Mouse (Mus musculus): Measurements from ENCODE around the gene Dhh.
"Not testable (repeated sequence)": the region's sequence is repeated elsewhere in the genome, so short reads cannot be mapped to it uniquely, and the experiment has no call there.

Gene Dhh

GRCm38 (mm10) chr15:98897928-98898800, at the start of gene Dhh:
Dhh (minus strand) TSS chr15:98898540.
- no peak for DNase-seq (ENCODE audit: low read depth, low spot score)

DNA sequence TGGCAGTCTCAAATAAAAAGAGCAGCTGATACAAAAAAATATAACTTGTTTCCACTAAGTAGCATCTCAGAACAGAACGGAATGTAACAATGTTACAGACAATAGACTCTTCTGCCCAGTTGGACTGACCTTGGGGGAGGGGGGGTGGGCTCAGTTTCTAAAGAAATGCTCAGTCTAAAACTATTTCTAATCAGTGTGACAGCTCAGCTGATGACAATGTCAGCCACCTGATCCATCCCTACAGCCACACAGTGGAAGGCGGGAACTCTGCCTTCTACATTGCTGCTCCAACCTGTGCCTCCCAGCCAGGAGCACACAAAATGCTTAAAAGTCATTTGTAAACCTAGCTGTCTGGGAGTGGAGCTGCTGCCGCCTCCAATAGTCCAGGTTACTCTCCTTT, 49.5 kb upstream of the Dhh start:
- DNase-seq (ENCODE audit: low read depth, low spot score): no peak

DNA sequence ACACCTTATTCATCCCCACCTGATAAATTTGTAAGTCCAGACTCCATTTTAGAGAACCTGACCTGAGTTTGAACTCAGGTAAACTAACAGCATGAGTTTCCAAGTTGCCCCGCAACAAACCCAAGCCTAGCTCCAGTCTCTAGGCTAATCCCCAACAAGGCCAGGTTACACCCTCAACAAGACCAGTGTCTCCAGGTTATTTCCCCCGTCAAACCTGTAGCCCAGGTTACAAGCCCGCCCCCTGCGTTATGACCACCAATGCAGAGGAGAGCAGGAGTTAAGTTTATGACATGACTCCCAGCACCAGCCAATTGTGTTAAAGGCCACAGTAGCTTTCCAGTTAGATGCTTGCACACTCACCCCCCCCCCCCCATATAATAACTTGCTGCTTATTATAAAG, 44.8 kb upstream of the Dhh start:
- DNase-seq (ENCODE audit: low read depth, low spot score): no peak

DNA sequence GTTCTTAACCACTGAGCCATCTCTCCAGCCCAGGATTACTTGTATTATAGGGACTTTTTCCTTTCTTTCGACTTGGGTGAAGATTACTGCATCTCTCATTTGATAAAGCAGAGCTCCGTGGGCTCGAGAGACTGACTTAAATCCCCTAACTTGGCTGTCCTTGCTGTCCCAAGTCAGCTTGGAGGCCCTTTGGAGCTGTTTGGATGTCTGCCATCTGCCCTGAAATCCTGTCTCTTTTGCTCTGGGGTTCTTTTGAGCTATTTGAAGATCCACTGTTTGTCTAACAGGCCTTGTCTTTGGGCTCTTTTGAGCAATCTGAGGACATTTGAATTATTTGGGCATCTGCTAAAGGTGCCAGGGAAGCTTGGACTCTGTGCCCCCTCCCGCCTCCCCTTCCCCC, 43.7 kb upstream of the Dhh start:
- DNase-seq (ENCODE audit: low read depth, low spot score): no peak

GRCm38 (mm10) chr15:98941539-98941938, 43.2 kb upstream of the Dhh start:
- DNase-seq (ENCODE audit: low read depth, low spot score): no peak

DNA sequence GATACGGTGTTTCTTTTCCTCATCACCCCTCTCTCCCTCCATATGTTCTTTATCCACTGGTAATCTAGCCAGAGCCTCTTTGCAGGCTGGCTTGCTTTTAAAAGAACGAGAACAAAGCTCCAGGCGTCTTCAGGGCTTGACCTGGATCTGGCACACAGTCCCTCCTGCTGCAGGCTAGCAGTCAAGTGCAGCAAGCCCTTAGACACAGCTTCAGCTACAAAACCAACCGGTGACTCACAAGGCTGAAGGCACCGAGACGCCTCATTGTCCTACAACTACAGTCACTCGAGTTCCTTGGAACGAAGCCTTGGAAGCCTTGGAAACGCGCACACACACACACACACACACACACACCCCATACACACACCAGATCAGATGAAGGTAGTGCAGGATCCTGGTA, 42.5 kb upstream of the Dhh start:
- no peak for DNase-seq (ENCODE audit: low read depth, low spot score)

GRCm38 (mm10) chr15:98934217-98934839, 36.0 kb upstream of the Dhh start, which contains the start of gene Tuba1b:
Tuba1b (minus strand) TSS chr15:98934565.
- DNase-seq (ENCODE audit: low read depth, low spot score): peak; percentile 90

DNA sequence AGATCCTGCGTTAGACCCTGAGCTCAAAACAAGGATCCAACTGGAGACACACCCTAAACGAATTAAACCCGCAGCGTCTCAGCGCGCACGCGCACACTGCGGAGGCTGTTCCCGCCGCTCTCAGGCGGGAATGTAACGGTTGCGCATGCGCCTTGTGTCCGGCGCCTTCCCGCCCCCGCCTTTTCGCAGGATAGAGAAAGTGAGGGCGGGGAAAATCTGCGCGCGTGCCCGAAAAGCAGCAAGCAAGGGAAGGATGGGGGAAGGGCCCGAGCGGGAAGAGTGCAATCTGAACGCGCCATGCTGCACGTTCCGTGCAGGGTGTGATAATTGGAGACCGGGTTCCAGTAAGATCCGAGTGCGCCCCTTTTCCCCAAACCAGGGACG, 35.5 kb upstream of the Dhh start:
- DNase-seq (ENCODE audit: low read depth, low spot score): peak; percentile 96

- DNase-seq (ENCODE audit: low read depth, low spot score): peak; percentile 27
Measured at GRCm38 (mm10) chr15:98933004-98933671, 34.8 kb upstream of the Dhh start.

DNA sequence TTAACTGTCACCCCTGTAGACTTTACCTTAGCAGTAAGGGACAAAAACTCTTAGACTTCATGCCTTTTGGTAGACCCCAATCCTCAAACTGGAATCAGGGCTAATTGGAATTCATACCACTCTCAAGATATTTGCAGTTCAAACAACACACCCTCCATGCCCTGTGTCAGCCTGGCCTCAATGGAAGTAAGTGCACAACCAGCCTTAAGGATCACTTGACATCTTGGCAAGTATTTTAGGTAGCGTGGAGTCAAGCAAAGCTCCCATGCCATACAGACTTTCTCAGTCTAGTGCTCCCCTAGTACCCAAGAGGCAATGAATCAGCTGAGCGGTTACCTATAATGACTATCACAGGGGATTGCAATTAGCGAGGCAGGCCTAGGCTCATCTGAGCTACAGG, 32.7 kb upstream of the Dhh start:
- no peak for DNase-seq (ENCODE audit: low read depth, low spot score)

- DNase-seq (ENCODE audit: low read depth, low spot score): no peak
Measured at GRCm38 (mm10) chr15:98930017-98930734, 31.8 kb upstream of the Dhh start.

GRCm38 (mm10) chr15:98928598-98929240, 30.4 kb upstream of the Dhh start:
- DNase-seq (ENCODE audit: low read depth, low spot score): peak; percentile 61

GRCm38 (mm10) chr15:98927566-98927965, 29.2 kb upstream of the Dhh start:
- DNase-seq (ENCODE audit: low read depth, low spot score): peak; percentile 70

DNA sequence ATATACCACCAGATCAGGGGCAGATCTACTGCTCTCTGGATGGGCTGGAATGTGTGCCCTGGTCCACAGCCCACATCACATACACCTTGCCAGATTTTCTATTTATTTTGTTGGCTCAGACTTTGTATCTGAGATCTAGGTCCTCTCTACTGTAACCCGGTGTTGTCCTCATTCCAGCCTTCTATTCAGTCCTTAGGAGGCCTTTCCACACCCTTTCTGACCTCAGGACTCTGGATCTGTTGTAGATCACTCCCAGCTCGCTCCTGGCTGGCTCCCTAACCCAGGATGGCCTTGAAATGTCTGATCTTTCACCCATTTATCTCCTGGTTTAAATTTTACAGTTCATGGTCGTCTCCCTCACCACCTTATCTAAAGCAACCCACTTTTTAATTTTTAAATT, 26.3 kb upstream of the Dhh start:
- no peak for DNase-seq (ENCODE audit: low read depth, low spot score)

- no peak for DNase-seq (ENCODE audit: low read depth, low spot score)
Measured at GRCm38 (mm10) chr15:98923031-98923537, 24.7 kb upstream of the Dhh start.

DNA sequence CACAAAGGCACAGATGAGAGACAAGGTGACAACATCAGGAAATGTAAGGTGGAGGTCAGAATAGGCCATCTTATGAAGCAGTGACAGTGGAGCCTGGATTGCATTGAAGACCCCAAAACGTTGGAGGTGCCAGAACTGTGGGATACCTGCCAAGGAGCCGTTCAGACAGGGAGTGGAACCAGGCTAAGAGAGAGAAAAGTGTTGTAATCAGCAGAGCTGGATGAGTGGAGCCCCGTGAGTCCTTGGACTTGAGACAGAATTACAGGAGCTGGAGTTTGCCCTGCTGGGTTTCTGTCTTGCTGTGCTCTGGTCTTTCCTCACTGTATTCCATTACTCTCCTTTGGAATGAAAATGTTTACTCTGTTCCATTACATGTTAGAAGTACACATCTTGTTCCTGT, 24.2 kb upstream of the Dhh start:
- no peak for DNase-seq (ENCODE audit: low read depth, low spot score)

DNA sequence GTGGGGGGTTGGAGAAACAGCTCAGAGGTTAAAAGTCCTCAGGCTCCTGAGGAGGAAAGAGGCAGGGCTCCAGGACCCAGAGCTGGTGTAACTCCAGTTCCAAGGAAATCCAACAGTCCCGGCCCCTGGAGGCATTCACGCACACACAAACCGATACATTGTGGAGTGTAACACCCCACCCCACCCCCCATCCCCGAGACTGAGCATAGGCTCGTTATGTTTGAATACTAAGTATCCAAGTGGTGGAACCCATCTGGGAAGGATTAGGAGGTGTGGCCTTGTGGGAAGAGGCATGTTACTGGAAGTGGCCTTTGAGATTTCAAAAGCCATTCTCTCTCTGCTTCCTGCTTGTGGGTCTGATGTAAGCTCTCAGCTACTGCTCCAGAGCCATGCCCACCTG, 23.2 kb upstream of the Dhh start:
- no peak for DNase-seq (ENCODE audit: low read depth, low spot score)

DNA sequence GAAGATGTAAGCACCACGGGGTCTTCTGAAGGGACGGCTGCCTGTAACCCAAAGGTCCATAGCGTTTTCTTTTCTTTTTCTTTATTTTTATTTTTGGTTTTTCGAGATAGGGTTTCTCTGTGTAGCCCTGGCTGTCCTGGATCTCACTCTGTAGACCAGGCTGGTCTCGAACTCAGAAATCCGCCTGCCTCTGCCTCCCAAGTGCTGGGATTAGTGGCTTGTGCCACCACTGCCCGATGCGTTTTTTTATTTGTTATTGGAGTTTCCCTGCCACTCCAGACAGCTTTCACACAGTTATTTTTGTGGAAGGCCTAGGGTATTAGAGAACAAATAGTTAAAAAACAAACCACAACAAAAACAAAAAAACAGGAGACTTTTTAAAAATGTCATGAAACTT, 20.2 kb upstream of the Dhh start:
- not testable (repeated sequence) for DNase-seq (ENCODE audit: low read depth, low spot score)

GRCm38 (mm10) chr15:98917538-98918498, 19.5 kb upstream of the Dhh start, which contains the start of gene Lmbr1l:
Lmbr1l (minus strand) TSS chr15:98918231.
- peak; percentile 99 for DNase-seq (ENCODE audit: low read depth, low spot score)

GRCm38 (mm10) chr15:98917091-98917490, 18.8 kb upstream of the Dhh start:
- peak; percentile 48 for DNase-seq (ENCODE audit: low read depth, low spot score)

Data from CD4-positive, CD25-positive, alpha-beta regulatory T cell, adult 2 months (primary cell).